Mouse (Mus musculus) embryonic facial prominence, embryonic 12.5 days (tissue): ENCODE data around the gene Fthl17f. TPM values are rescaled to one million over a fixed set of nuclear protein-coding genes. Genes with fewer than 3 reads are reported as not detected.

Source experiments
- polyA plus RNA-seq: library from polyadenylated mRNA; unstranded; fragments of >200 nt; fragmentation: Nextera tagmentation; extraction: Ambion mirVana; gene quantifications from 2 replicates; pipeline ENCODE4 v1.2.1, GENCODE M21; 2016

Fthl17f gene
- polyA plus RNA-seq, 1 experiment from 2014 or later, result not detected

Other genes starting within 250 kb of the Fthl17f start
- not detected in 2 replicates for gene Gm6592, start 219.0 kb upstream of the Fthl17f start, polyA plus RNA-seq
- not detected in 2 replicates for gene Gm5751, start 188.8 kb upstream of the Fthl17f start, polyA plus RNA-seq
- gene B630019K06Rik, start 170.6 kb upstream of the Fthl17f start, polyA plus RNA-seq, result 8.0 and 9.3 TPM in 2 replicates
- not detected in 2 replicates for gene Fthl17b, start 100.0 kb upstream of the Fthl17f start, polyA plus RNA-seq
- gene Fthl17c, start 86.5 kb upstream of the Fthl17f start, polyA plus RNA-seq, result not detected in 2 replicates
- not detected in 2 replicates for gene Fthl17d, start 76.3 kb upstream of the Fthl17f start, polyA plus RNA-seq
- not detected in 2 replicates for gene Fthl17e, start 29.5 kb upstream of the Fthl17f start, polyA plus RNA-seq
- not detected in 2 replicates for gene 4930402K13Rik, start 41.5 kb downstream of the Fthl17f start, polyA plus RNA-seq
- gene Lancl3, start 136.9 kb downstream of the Fthl17f start, polyA plus RNA-seq, result 1.1 and 1.3 TPM in 2 replicates
- 0.28 TPM in 1 of 2 replicates, not detected in the other for gene Gm14862, start 193.9 kb downstream of the Fthl17f start, polyA plus RNA-seq
- 2.3 and 2.6 TPM in 2 replicates for gene Xk, start 209.7 kb downstream of the Fthl17f start, polyA plus RNA-seq
- gene H2al1m, start 220.7 kb downstream of the Fthl17f start, polyA plus RNA-seq, result not detected in 2 replicates